Mouse (Mus musculus) midbrain, embryonic 11.5 days (tissue): Measurements from ENCODE around the gene Cd300ld. TPM values are rescaled to one million over a fixed set of nuclear protein-coding genes. Genes with fewer than 3 reads are reported as not detected.
"Not testable (repeated sequence)": the region's sequence is repeated elsewhere in the genome, so short reads cannot be mapped to it uniquely, and the experiment has no call there.

Experiments used
- ATAC-seq: fragments of 200-750 bp; cut with Nextera tagmentation; 2 replicates; pipeline ENCODE4 v1.8.0; 2017; ENCODE audit warnings: moderate TSS enrichment, moderate library complexity; ENCODE audit not compliant: low FRiP score
- DNase-seq: peaks from one replicate; pipeline ENCODE4 v3.0.0; 2015; ENCODE audit warnings: low spot score; ENCODE audit errors: missing footprints
- H3K27ac ChIP-seq: fragments of 300-500 bp; sonication (generic); 2 replicates; pipeline ENCODE4 v1.5.1; 2014; ENCODE audit warnings: low read depth, low read length
- H3K27me3 ChIP-seq: fragments of 300-500 bp; sonication (generic); 2 replicates; pipeline ENCODE4 v1.6.1; 2014; ENCODE audit warnings: mild to moderate bottlenecking, low read length, moderate library complexity, mixed read lengths; ENCODE audit not compliant: control insufficient read depth, insufficient read depth
- H3K36me3 ChIP-seq: fragments of 300-500 bp; sonication (generic); 2 replicates; pipeline ENCODE4 v1.6.1; 2014; ENCODE audit warnings: mild to moderate bottlenecking, low read length, moderate library complexity, mixed read lengths; ENCODE audit not compliant: control insufficient read depth, insufficient read depth
- H3K4me1 ChIP-seq: fragments of 300-500 bp; sonication (generic); 2 replicates; pipeline ENCODE4 v1.6.1; 2014; ENCODE audit warnings: low read length; ENCODE audit not compliant: control insufficient read depth, insufficient read depth
- H3K4me2 ChIP-seq: fragments of 300-500 bp; sonication (generic); 2 replicates; pipeline ENCODE4 v1.6.1; 2014; ENCODE audit warnings: mild to moderate bottlenecking, moderate library complexity
- H3K4me3 ChIP-seq: fragments of 300-500 bp; sonication (generic); 2 replicates; pipeline ENCODE4 v1.5.1; 2014; ENCODE audit warnings: low read depth, low read length
- H3K9ac ChIP-seq: fragments of 300-500 bp; sonication (generic); 2 replicates; pipeline ENCODE4 v1.6.1; 2014; ENCODE audit warnings: low read length
- H3K9me3 ChIP-seq: fragments of 300-500 bp; sonication (generic); 2 replicates; pipeline ENCODE4 v1.6.1; 2016; ENCODE audit warnings: low read length; ENCODE audit not compliant: control insufficient read depth
- WGBS: fragments of 180-500 bp; shearing (Covaris S2); extraction: QIAGEN DNeasy Blood & Tissue Kit; methylation state at CpG from one replicate; pipeline ENCODE4 v1.1.7; 2014; 5-methylcytosine and 5-hydroxymethylcytosine counted together
- polyA plus RNA-seq: library from polyadenylated mRNA; unstranded; fragments of >200 nt; fragmentation: Nextera tagmentation; extraction: Ambion mirVana; gene quantifications from 2 replicates; pipeline ENCODE4 v1.2.1, GENCODE M21; 2014

Cd300ld gene
- 0.08 and 0.16 TPM in 2 replicates for polyA plus RNA-seq

GRCm38 (mm10) chr11:114989793-114990192 is at the start of gene Cd300ld:
Cd300ld (minus strand) TSS chr11:114989922.
- Histone ChIP-seq H3K36me3 (no peaks in the 10 kb centered on the region), H3K27ac (no peak within 1 kb of the TSS), H3K9me3 (no peaks in the 10 kb centered on the region), H3K4me1 (no peaks in the 10 kb centered on the region), H3K27me3 (no peaks in the 10 kb centered on the region), H3K9ac (no peak within 1 kb of the TSS), H3K4me2 (no peak within 1 kb of the TSS), H3K4me3 (no peak within 1 kb of the TSS)
- DNase-seq, result no peak
- ATAC-seq, result no peak
- WGBS, result 82% methylated on average over 4 of the region's 4 CpGs

GRCm38 (mm10) chr11:115037669-115038068 is 47.9 kb upstream of the Cd300ld start, which contains the start of gene Cd300ld5:
Cd300ld5 (minus strand) TSS chr11:115037769.
- not testable (repeated sequence) for H3K4me2 ChIP-seq, H3K9ac ChIP-seq, H3K27ac ChIP-seq, ATAC-seq, H3K4me1 ChIP-seq, H3K36me3 ChIP-seq, H3K4me3 ChIP-seq, H3K9me3 ChIP-seq, DNase-seq, H3K27me3 ChIP-seq
- no CpG with 5 or more reads among the region's 6 CpGs for WGBS

DNA sequence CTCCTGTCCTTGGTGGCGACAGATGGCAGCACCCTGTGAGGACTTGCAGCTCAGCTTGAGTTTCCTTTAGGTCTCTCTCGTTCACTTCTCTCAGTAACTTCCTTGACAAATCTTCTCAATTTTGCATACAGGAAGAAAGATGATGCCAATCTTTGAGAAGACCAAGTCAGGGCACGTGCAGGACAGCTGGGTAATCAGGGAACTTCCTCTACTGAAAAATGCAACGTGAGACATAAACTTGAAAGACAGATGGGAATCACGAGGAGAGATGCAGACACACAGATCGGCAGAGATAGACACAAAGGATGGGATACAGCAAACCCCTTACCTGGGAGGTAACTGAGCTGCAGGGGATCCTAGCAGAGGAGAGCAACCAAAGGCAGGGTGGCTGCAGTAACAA is 37.2 kb upstream of the Cd300ld start, which contains the start of gene Cd300ld4:
Gene Cd300ld4, minus strand, starts transcription at position 101 of the 400 bp plus-strand sequence.
- H3K9me3 ChIP-seq, H3K4me1 ChIP-seq, H3K9ac ChIP-seq, ATAC-seq, H3K4me2 ChIP-seq, H3K4me3 ChIP-seq, H3K36me3 ChIP-seq, H3K27me3 ChIP-seq, DNase-seq, H3K27ac ChIP-seq: not testable (repeated sequence)
- WGBS, result no CpG with 5 or more reads among the region's 6 CpGs

DNA sequence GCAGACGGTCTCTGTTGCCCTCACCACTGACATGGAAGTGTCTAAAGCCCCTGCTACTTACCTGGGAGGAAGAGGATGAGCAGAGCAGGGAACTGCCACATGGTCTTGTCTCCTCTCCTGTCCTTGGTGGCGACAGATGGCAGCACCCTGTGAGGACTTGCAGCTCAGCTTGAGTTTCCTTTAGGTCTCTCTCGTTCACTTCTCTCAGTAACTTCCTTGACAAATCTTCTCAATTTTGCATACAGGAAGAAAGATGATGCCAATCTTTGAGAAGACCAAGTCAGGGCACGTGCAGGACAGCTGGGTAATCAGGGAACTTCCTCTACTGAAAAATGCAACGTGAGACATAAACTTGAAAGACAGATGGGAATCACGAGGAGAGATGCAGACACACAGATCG is 26.4 kb upstream of the Cd300ld start, which contains the start of gene Cd300ld2:
Gene Cd300ld2, minus strand, starts transcription at position 101 of the 400 bp plus-strand sequence.
- not testable (repeated sequence) for H3K4me2 ChIP-seq, H3K9me3 ChIP-seq, H3K36me3 ChIP-seq, H3K4me3 ChIP-seq, H3K27ac ChIP-seq, H3K27me3 ChIP-seq, H3K9ac ChIP-seq, ATAC-seq, DNase-seq, H3K4me1 ChIP-seq
- no CpG with 5 or more reads among the region's 7 CpGs for WGBS

GRCm38 (mm10) chr11:115004070-115004469 is 14.3 kb upstream of the Cd300ld start:
- no peak for DNase-seq
- Histone ChIP-seq H3K27me3 (no peaks in the 10 kb centered on the region), H3K9ac (no peak overlapping the region), H3K4me1 (no peaks in the 10 kb centered on the region), H3K36me3 (no peaks in the 10 kb centered on the region), H3K9me3 (no peaks in the 10 kb centered on the region), H3K27ac (no peak overlapping the region), H3K4me3 (no peak overlapping the region), H3K4me2 (no peak overlapping the region)
- ATAC-seq, result no peak
- 87% methylated on average over 5 of the region's 5 CpGs for WGBS

DNA sequence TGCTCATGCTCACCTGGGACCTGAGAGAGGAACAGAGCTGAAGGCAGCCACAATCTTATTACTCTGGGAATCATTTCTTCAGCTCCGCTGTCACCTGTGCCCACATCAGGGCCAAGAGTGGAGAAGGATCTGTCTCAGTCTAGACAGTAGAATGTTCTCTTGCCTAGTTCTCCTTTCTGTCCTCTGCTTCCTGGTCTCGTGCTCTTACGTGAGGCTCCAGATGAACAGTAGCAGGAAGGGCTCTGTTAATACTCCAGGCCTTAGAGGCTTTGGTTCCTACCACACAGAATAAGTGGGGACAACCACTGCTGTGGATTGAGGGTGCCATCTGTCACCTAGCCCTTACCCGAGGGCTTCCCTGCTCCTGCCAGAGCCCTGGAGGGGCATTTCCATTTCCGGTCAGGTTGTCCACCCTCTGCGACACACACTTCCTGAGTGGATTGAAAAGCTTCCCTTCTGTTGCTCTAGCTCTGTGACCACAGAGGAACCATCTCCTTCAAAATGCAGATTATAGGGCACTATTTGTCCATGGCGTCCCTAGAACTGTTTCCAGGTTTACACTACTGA is 11.8 kb upstream of the Cd300ld start, which contains the start of gene Cd300c2:
Gene Cd300c2, minus strand, starts transcription at position 407 of the 567 bp plus-strand sequence.
- ATAC-seq (no peak), DNase-seq (no peak)
- Histone ChIP-seq H3K4me3 (no peak within 1 kb of the TSS), H3K27me3 (no peaks in the 10 kb centered on the region), H3K4me1 (no peaks in the 10 kb centered on the region), H3K36me3 (no peaks in the 10 kb centered on the region), H3K27ac (no peak within 1 kb of the TSS), H3K9ac (no peak within 1 kb of the TSS), H3K4me2 (no peak within 1 kb of the TSS), H3K9me3 (no peaks in the 10 kb centered on the region)
- WGBS, result 91% methylated on average over 7 of the region's 7 CpGs

DNA sequence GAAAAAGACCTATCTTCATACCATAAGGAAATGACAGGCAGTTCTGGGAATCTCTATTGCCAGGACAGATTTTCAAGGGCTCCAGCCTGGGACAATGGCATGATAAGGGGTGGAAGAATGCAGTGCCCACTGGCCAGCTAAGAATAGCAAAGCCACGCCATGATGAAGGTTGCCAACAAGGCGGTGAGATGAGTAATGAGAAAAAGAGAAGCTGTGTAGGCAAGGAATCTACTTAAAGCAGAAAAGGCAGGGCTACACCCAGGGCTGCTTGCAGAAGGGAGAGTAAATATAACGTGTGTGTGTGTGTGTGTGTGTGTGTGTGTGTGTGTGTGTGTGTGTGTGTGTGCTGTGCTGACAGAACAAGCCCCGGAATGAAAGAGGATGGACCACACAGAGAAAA is 7.9 kb downstream of the Cd300ld start:
- no peak overlapping the region for H3K4me3 ChIP-seq
- DNase-seq (no peak), ATAC-seq (no peak)
- H3K36me3 ChIP-seq, result no peaks in the 10 kb centered on the region
- 78% methylated on average over 4 of the region's 4 CpGs for WGBS
- no peaks in the 10 kb centered on the region for H3K4me1 ChIP-seq
- no peak overlapping the region for H3K9ac ChIP-seq
- no peaks in the 10 kb centered on the region for H3K27me3 ChIP-seq
- no peak overlapping the region for H3K4me2 ChIP-seq
- peaks cover 9% of the 10 kb centered on the region; the same call in 1 of the 2 replicates for H3K9me3 ChIP-seq
- H3K27ac ChIP-seq, result no peak overlapping the region

DNA sequence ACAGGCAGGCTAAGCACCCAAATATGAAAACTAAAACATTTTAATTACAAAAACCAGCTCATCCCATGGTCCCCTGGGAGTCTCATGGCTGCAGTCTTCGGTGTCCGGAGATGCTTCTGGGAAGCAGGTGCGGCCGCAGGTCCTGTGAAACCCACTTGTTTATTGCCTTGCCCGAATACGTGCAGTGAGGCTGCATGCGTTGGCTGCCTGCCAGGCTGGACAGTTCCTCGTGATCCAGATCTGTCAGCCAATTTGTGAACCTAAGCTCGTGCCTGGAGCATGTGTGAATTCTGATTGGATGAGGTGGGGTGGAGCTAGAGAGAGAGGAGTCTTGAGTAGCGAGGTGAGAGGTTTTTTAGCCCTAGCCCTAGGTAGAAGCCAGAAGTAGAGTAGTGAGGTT is 17.0 kb downstream of the Cd300ld start:
- no peaks in the 10 kb centered on the region; the same call in 1 of the 2 replicates for H3K9me3 ChIP-seq
- H3K36me3 ChIP-seq, result no peaks in the 10 kb centered on the region
- no peak overlapping the region for H3K9ac ChIP-seq
- 91% methylated on average over 10 of the region's 10 CpGs for WGBS
- H3K4me1 ChIP-seq, result no peaks in the 10 kb centered on the region
- H3K4me2 ChIP-seq, result no peak overlapping the region
- H3K27me3 ChIP-seq, result no peaks in the 10 kb centered on the region
- H3K4me3 ChIP-seq, result no peak overlapping the region
- ATAC-seq (no peak), DNase-seq (no peak)
- no peak overlapping the region for H3K27ac ChIP-seq

DNA sequence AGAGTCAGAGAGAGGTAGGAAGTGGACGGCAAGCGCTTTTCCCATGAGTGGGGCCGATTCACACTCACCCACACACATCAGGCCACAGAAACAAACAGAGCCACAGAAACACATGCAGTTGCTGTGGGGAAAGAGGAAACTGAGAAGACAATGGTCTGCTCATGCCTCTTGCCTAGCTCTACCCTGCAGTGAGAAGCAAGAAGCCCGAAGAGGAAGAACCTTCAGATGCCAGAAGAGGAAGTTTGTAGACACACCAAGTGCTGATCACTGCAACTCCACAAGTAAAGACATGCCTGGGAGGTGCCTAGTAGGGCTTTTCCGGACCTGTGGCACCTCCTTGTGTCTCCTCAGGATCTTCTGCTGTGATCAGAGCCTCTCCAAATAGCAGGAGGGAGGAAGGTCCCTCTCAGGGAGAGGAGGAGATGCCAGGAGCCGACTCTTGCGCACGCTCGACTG is 20.9 kb downstream of the Cd300ld start, which contains the start of gene Cd300c:
Gene Cd300c, minus strand, starts transcription at position 406 of the 456 bp plus-strand sequence.
- no peak within 1 kb of the TSS for H3K4me2 ChIP-seq
- no peaks in the 10 kb centered on the region for H3K36me3 ChIP-seq
- no peak for ATAC-seq
- no peak within 1 kb of the TSS for H3K4me3 ChIP-seq
- no peaks in the 10 kb centered on the region for H3K27me3 ChIP-seq
- no peaks in the 10 kb centered on the region for H3K4me1 ChIP-seq
- no peak for DNase-seq
- H3K9me3 ChIP-seq, result no peaks in the 10 kb centered on the region
- no peak within 1 kb of the TSS for H3K27ac ChIP-seq
- no peak within 1 kb of the TSS for H3K9ac ChIP-seq
- 82% methylated on average over 9 of the region's 9 CpGs for WGBS
